ENCODE assay signal across 11 mouse cellular contexts in genomic region chr6:8278426-8279002, GRCm38 (mm10). TPM values are rescaled to one million over a fixed set of nuclear protein-coding genes. Genes with fewer than 3 reads are reported as not detected.
DNase-seq lines count a peak whose midpoint lies in the region; ATAC-seq and TF ChIP-seq lines count a peak whose summit lies in the region.
"Had no signal": no experiment of that assay in that cellular context is flagged by ENCODE, and none has a peak within 500 bp of the region (broad histone marks: within the 10 kb centered on the region; RNA-seq: fewer than 3 reads in every experiment).

No protein-coding gene starts in this region.

- no peak for ATAC-seq in embryonic facial prominence, embryonic 11.5 days (replicated peaks; ENCODE audit: insufficient number of reproducible peaks, low FRiP score, low TSS enrichment, low read depth)

- no peak overlapping the region for H3K27ac ChIP-seq in gastrocnemius, adult 2 months
- no peak overlapping the region for H3K27ac ChIP-seq in spleen, adult 2 months (ENCODE audit: insufficient read depth, low read length)
- H3K27ac ChIP-seq in embryonic facial prominence, embryonic 11.5 days (replicated peaks; ENCODE audit: low read depth, low read length) = no peak overlapping the region
- H3K27ac ChIP-seq: embryonic facial prominence, embryonic 12.5 days; hindbrain, embryonic 15.5 days had no signal

- intact Hi-C loops in gastrocnemius, adult 2 months (cut with DNase I) = loop anchor here (5.0 kb wide), 1 partner anchor 229 kb away; the partner anchor contains the start of gene Glcci1

- no peaks in the 10 kb centered on the region for H3K27me3 ChIP-seq in spleen, adult 2 months (ENCODE audit: control insufficient read depth, insufficient read depth, low read length)
- no peaks in the 10 kb centered on the region for H3K27me3 ChIP-seq in embryonic facial prominence, embryonic 11.5 days (ENCODE audit: control insufficient read depth, insufficient read depth, low read length)
- H3K27me3 ChIP-seq: embryonic facial prominence, embryonic 12.5 days; hindbrain, embryonic 15.5 days had no signal

- no peak for TF ChIP-seq POLR2A in spleen, adult 2 months (IDR thresholded peaks at IDR 0.05; ENCODE audit: low read depth, low read length)

- no peak overlapping the region for H3K9ac ChIP-seq in embryonic facial prominence, embryonic 11.5 days (replicated peaks; ENCODE audit: low read length)
- H3K9ac ChIP-seq: embryonic facial prominence, embryonic 12.5 days; hindbrain, embryonic 15.5 days had no signal

- 86% methylated on average over 5 of the region's 5 CpGs for WGBS in spleen, adult 2 months
- 67% methylated on average over 5 of the region's 5 CpGs for WGBS in embryonic facial prominence, embryonic 11.5 days

- no peak overlapping the region for H3K4me2 ChIP-seq in embryonic facial prominence, embryonic 11.5 days (ENCODE audit: low read depth, low read length)
- H3K4me2 ChIP-seq: embryonic facial prominence, embryonic 12.5 days; hindbrain, embryonic 15.5 days had no signal

- H3K4me1 ChIP-seq in spleen, adult 2 months (ENCODE audit: control insufficient read depth, insufficient read depth, insufficient read length) = 0 out of 2 replicates have a peak, but pooled peaks cover 2% of the 10 kb centered on the region
- H3K4me1 ChIP-seq in embryonic facial prominence, embryonic 11.5 days (ENCODE audit: control insufficient read depth, insufficient read depth, low read length) = no peaks in the 10 kb centered on the region
- H3K4me1 ChIP-seq: embryonic facial prominence, embryonic 12.5 days had no signal

- TF ChIP-seq CTCF in gastrocnemius, adult 2 months (IDR thresholded peaks at IDR 0.05) = peak; percentile 20; the same call in 1 of the 2 replicates
- peak; percentile 19; the same call in 1 of the 2 replicates for TF ChIP-seq CTCF in spleen, adult 2 months (IDR thresholded peaks at IDR 0.05; ENCODE audit: extremely low read depth, insufficient read depth, insufficient read length, insufficient replicate concordance)

- no peak for DNase-seq in gastrocnemius, adult 2 months
- DNase-seq in gastrocnemius, adult 18-20 months (ENCODE audit: low spot score) = no peak
- DNase-seq in spleen, adult 2 months (ENCODE audit: low read depth in 1 of 2, low spot score in 2 of 2) = peak; percentile 11 to 26
- DNase-seq in spleen, postnatal 4 days (ENCODE audit: low spot score in 2 of 2) = no peak
- peak; percentile 19 for DNase-seq in embryonic facial prominence, embryonic 11.5 days (ENCODE audit: low spot score)
- DNase-seq in thymus, postnatal 4 days = peak; percentile 76
- DNase-seq in adrenal gland, postnatal 4 days (ENCODE audit: low spot score in 2 of 2) = no peak
- DNase-seq in layer of hippocampus, adult 18-20 months (ENCODE audit: low spot score in 2 of 2) = no peak
- DNase-seq: gastrocnemius, postnatal 14 days had no signal

- H3K4me3 ChIP-seq in gastrocnemius, adult 2 months = no peak overlapping the region
- H3K4me3 ChIP-seq in spleen, adult 2 months (ENCODE audit: extremely low read depth, insufficient read depth, insufficient read length) = no peak overlapping the region
- H3K4me3 ChIP-seq in embryonic facial prominence, embryonic 11.5 days (ENCODE audit: low read depth, low read length) = no peak overlapping the region
- H3K4me3 ChIP-seq: embryonic facial prominence, embryonic 12.5 days; hindbrain, embryonic 15.5 days had no signal

- no peaks in the 10 kb centered on the region for H3K9me3 ChIP-seq in embryonic facial prominence, embryonic 11.5 days (replicated peaks; ENCODE audit: control insufficient read depth, low read length)
- H3K9me3 ChIP-seq: embryonic facial prominence, embryonic 12.5 days; hindbrain, embryonic 15.5 days had no signal

- no peaks in the 10 kb centered on the region for H3K36me3 ChIP-seq in spleen, adult 2 months (ENCODE audit: control insufficient read depth, insufficient read depth, low read length)
- H3K36me3 ChIP-seq in embryonic facial prominence, embryonic 11.5 days (replicated peaks; ENCODE audit: control insufficient read depth, insufficient read depth, low read depth, low read length) = no peaks in the 10 kb centered on the region
- H3K36me3 ChIP-seq: embryonic facial prominence, embryonic 12.5 days; hindbrain, embryonic 15.5 days had no signal

RNA-seq across cellular contexts. Expression of gene Gm45062, which starts 19.3 kb away (rescaled TPM):
- total RNA-seq in gastrocnemius, adult 2 months (2021) = under 1 TPM in 1 of 2 experiments, not detected in 1; 0.67 TPM
- under 1 TPM in 1 of 2 experiments, not detected in 1; 0.38 TPM for total RNA-seq in gastrocnemius, adult 18-20 months (2021)
- polyA plus RNA-seq in spleen, adult 2 months (2012; rRNA removed) = not detected in 2 replicates
- 14.3 and 17.1 TPM in 2 replicates for polyA plus RNA-seq in embryonic facial prominence, embryonic 11.5 days (2014; fragmentation: Nextera tagmentation; extraction: Ambion mirVana)
- not detected for total RNA-seq in adrenal gland, postnatal 4 days (2021)
- 1 to 10 TPM; 3.4 to 5.7 TPM for total RNA-seq in layer of hippocampus, adult 18-20 months (2021)
- total RNA-seq: gastrocnemius, postnatal 14 days had no signal

RNA-seq across cellular contexts. Expression of gene Umad1, which starts 19.4 kb away (rescaled TPM):
- total RNA-seq in gastrocnemius, adult 2 months (2021) = 10 to 100 TPM; 11.2 to 14.8 TPM
- 10 to 100 TPM; 12.1 to 16.1 TPM for total RNA-seq in gastrocnemius, adult 18-20 months (2021)
- polyA plus RNA-seq in spleen, adult 2 months (2012; rRNA removed) = 6.8 and 8.5 TPM in 2 replicates
- polyA plus RNA-seq in embryonic facial prominence, embryonic 11.5 days (2014; fragmentation: Nextera tagmentation; extraction: Ambion mirVana) = 19.7 and 22.6 TPM in 2 replicates
- total RNA-seq in adrenal gland, postnatal 4 days (2021) = 10 to 100 TPM; 13.1 to 16.5 TPM
- 10 to 100 TPM; 32.3 to 34.7 TPM for total RNA-seq in layer of hippocampus, adult 18-20 months (2021)

RNA-seq across cellular contexts. Expression of gene Rpa3, which starts 19.5 kb away (rescaled TPM):
- total RNA-seq in gastrocnemius, adult 2 months (2021) = 10 to 100 TPM in 1 of 2 experiments, 1 to 10 TPM in 1; 5.5 to 13.4 TPM
- 1 to 10 TPM; 8.2 to 9.0 TPM for total RNA-seq in gastrocnemius, adult 18-20 months (2021)
- 1.1 and 2.0 TPM in 2 replicates for polyA plus RNA-seq in spleen, adult 2 months (2012; rRNA removed)
- polyA plus RNA-seq in embryonic facial prominence, embryonic 11.5 days (2014; fragmentation: Nextera tagmentation; extraction: Ambion mirVana) = 208 and 228 TPM in 2 replicates
- 10 to 100 TPM; 41.4 to 44.3 TPM for total RNA-seq in adrenal gland, postnatal 4 days (2021)
- total RNA-seq in layer of hippocampus, adult 18-20 months (2021) = 10 to 100 TPM; 13.1 to 14.3 TPM

Comparison
In these comparisons a context has a peak if more than half of its experiments do, and no peak if none do; other contexts are left out.
1. DNase-seq: peak in spleen, adult 2 months (2 of 2), embryonic facial prominence, embryonic 11.5 days (single experiment) and thymus, postnatal 4 days (single experiment); none in gastrocnemius, adult 2 months (single experiment), gastrocnemius, adult 18-20 months (single experiment), spleen, postnatal 4 days (0 of 2), adrenal gland, postnatal 4 days (0 of 2) and layer of hippocampus, adult 18-20 months (0 of 2).